Mouse (Mus musculus): ENCODE results near the gene 2900011O08Rik. TPM values are rescaled to one million over a fixed set of nuclear protein-coding genes. Genes with fewer than 3 reads are reported as not detected.

Gene 2900011O08Rik
- total RNA-seq, 2 experiments from 2014 or later, result not detected

- no peak for DNase-seq
- intact Hi-C loops (cut with DNase I), result no loop called here
Measured at GRCm38 (mm10) chr16:14003386-14004130, 17.2 kb downstream of the 2900011O08Rik start.

- intact Hi-C loops (cut with DNase I), result no loop called here
- DNase-seq, result no peak
Measured at GRCm38 (mm10) chr16:14004170-14004569, 17.8 kb downstream of the 2900011O08Rik start.

- intact Hi-C loops (cut with DNase I), result no loop called here
Measured at GRCm38 (mm10) chr16:14004726-14005125, 18.3 kb downstream of the 2900011O08Rik start.

GRCm38 (mm10) chr16:14005266-14005665 lies 18.9 kb downstream of the 2900011O08Rik start:
- no peak for DNase-seq
- intact Hi-C loops (cut with DNase I), result no loop called here

More at GRCm38 (mm10) chr16:14004726-14005125, 18.3 kb downstream of the 2900011O08Rik start:
- no peak for DNase-seq

- DNase-seq, result no peak
- intact Hi-C loops (cut with DNase I), result no loop called here
Measured at GRCm38 (mm10) chr16:14008081-14008480, 21.7 kb downstream of the 2900011O08Rik start.

GRCm38 (mm10) chr16:14008708-14009107 lies 22.3 kb downstream of the 2900011O08Rik start:
- intact Hi-C loops (cut with DNase I), result no loop called here
- DNase-seq, result no peak

- DNase-seq, result no peak
- intact Hi-C loops (cut with DNase I), result no loop called here
Measured at GRCm38 (mm10) chr16:14009966-14010365, 23.6 kb downstream of the 2900011O08Rik start.

- DNase-seq, result no peak
- intact Hi-C loops (cut with DNase I), result no loop called here
Measured at GRCm38 (mm10) chr16:14017306-14017705, 30.9 kb downstream of the 2900011O08Rik start.

- DNase-seq, result no peak
- intact Hi-C loops (cut with DNase I), result no loop called here
Measured at GRCm38 (mm10) chr16:14021166-14021822, 34.9 kb downstream of the 2900011O08Rik start.

- intact Hi-C loops (cut with DNase I), result no loop called here
- DNase-seq, result no peak
Measured at GRCm38 (mm10) chr16:14025091-14025990, 38.9 kb downstream of the 2900011O08Rik start.

GRCm38 (mm10) chr16:14029072-14029471 lies 42.7 kb downstream of the 2900011O08Rik start:
- no peak for DNase-seq
- intact Hi-C loops (cut with DNase I), result no loop called here

- intact Hi-C loops (cut with DNase I), result no loop called here
- no peak for DNase-seq
Measured at GRCm38 (mm10) chr16:14029851-14030250, 43.4 kb downstream of the 2900011O08Rik start.

- no peak for DNase-seq
- intact Hi-C loops (cut with DNase I), result no loop called here
Measured at GRCm38 (mm10) chr16:14030650-14031049, 44.2 kb downstream of the 2900011O08Rik start.

- intact Hi-C loops (cut with DNase I), result no loop called here
- DNase-seq, result no peak
Measured at GRCm38 (mm10) chr16:14033076-14033475, 46.7 kb downstream of the 2900011O08Rik start.

GRCm38 (mm10) chr16:14042421-14042820 lies 56.0 kb downstream of the 2900011O08Rik start:
- intact Hi-C loops (cut with DNase I), result no loop called here
- DNase-seq, result no peak

GRCm38 (mm10) chr16:14044695-14045094 lies 58.3 kb downstream of the 2900011O08Rik start:
- DNase-seq, result no peak
- intact Hi-C loops (cut with DNase I), result no loop called here

- intact Hi-C loops (cut with DNase I), result no loop called here
- DNase-seq, result no peak
Measured at GRCm38 (mm10) chr16:14046224-14046756, 59.9 kb downstream of the 2900011O08Rik start.

GRCm38 (mm10) chr16:14052221-14052620 lies 65.8 kb downstream of the 2900011O08Rik start:
- intact Hi-C loops (cut with DNase I), result no loop called here
- no peak for DNase-seq

- no peak for DNase-seq
- intact Hi-C loops (cut with DNase I), result loop anchor here (1.0 kb wide), 1 partner anchor 37 kb away; no protein-coding TSS in a partner anchor
Measured at GRCm38 (mm10) chr16:14053116-14053515, 66.7 kb downstream of the 2900011O08Rik start.

- no peak for DNase-seq
- intact Hi-C loops (cut with DNase I), result no loop called here
Measured at GRCm38 (mm10) chr16:14055271-14055670, 68.9 kb downstream of the 2900011O08Rik start.

GRCm38 (mm10) chr16:14056734-14057133 lies 70.3 kb downstream of the 2900011O08Rik start:
- intact Hi-C loops (cut with DNase I), result no loop called here
- DNase-seq, result no peak
